Mouse (Mus musculus): ENCODE data around the gene Hrh2.

Hrh2 gene

GRCm38 (mm10) chr13:54178647-54179046 is 13.3 kb upstream of the Hrh2 start:
- DNase-seq, result no peak

DNA sequence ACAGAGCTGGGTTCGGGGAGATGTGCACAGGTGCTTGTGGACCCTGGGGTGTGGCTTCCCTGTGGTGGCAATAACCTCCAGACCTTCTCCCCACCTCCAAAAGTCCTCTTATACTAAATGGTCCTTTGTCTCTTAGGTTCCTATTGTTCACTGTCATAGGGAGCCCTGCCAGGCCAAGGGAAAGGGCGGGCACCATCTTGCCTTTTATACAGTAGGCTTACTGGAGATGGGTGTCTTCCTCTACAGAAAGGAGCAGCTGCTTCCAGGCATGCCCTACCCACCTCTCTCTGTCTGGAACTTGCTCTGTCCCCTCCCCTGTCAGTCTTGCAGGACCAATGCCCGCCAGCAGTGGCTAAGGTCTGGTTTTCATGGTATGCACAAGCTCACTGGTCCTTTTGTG is 12.0 kb upstream of the Hrh2 start:
- no peak for DNase-seq

DNA sequence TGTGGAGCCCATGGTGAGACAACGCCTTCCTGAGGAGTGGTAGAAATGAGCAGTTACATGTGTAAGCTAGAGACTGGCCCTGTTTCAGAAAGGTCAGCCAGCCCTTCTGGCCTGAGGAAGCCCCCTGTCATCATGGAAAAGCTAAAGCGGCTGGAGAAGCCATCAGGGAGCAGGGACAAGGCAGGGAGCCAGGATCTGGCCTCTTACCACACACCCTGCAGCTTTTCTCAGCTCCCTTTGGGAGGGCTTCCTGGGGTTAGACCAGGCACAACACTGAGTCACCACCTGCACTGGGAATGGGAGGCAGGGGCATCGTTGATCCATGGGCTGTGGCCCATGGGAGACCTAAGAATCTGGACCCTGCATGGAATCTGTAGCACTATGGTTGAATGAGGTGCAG is 11.5 kb upstream of the Hrh2 start:
- no peak for DNase-seq

- DNase-seq, result no peak
Measured at GRCm38 (mm10) chr13:54181318-54181717, 10.6 kb upstream of the Hrh2 start.

DNA sequence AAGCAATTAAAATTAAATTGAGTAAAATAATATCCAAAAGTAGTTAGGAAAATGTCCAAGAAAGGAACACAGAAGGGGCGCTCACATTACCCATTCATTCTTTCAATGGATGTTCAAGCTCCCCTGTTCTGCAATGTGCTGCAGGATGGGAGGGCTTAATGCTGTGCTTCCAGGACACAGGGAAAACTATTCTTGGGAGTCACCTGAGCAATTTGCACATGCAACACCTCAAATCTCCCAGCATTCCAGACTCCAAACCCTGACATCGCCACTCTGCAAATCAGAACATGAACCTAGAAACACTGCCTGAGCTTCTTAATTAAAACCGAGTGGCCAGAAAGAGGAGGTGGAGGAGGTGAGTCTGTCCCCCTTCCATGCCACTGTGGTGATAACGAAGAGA is 10.0 kb upstream of the Hrh2 start:
- DNase-seq, result no peak

GRCm38 (mm10) chr13:54186394-54186793 is 5.5 kb upstream of the Hrh2 start:
- no peak for DNase-seq

DNA sequence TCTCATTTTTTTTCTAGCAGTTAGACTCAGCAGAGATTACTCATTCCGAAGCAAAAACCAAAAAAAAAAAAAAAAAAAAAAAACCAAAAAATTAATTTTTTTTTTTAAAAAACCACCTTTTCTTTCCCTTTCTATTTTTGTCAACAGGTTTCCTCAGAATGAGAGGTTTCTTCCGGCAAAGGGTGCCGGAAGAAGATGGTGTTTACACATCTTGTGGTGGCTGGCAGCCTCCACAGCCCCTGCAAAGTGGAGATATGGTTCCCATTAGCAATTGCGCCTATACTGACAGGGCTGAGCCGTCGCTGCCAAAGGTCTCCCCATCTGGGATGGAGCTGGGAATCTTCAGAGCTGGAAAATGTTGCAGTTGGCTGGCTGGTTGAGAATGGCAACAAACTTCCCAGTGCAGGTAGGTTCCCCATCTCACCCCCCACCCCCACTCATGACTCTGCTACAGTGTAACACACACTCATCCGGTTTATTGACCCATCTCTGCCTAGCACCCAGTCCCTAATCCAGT is 3.7 kb upstream of the Hrh2 start:
- no peak for DNase-seq

- DNase-seq, result no peak
Measured at GRCm38 (mm10) chr13:54189896-54190295, 2.0 kb upstream of the Hrh2 start.

GRCm38 (mm10) chr13:54191181-54191580 is 748 bp upstream of the Hrh2 start:
- no peak for DNase-seq

GRCm38 (mm10) chr13:54193580-54193979 is 1.7 kb downstream of the Hrh2 start:
- DNase-seq, result no peak

GRCm38 (mm10) chr13:54199000-54199399 is 7.1 kb downstream of the Hrh2 start:
- no peak for DNase-seq

DNA sequence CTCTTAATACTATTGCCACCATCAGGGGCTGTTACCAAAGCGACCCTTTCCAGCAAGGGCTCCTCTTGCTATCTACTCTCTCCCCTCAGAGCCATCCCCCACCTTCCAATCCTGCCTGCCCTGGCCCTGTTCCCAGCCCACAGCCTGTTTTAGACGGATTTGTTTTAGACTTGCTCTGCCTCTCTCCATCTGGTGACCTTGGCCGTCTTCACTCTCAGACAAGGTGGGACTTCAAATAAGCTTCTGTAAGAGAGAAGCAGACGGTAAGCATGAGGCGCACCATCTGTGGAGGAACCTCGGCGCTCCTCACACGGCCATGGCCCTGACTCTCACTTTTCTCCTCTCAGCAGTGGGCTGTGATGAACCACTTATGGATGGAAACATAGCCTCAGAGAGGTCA is 10.5 kb downstream of the Hrh2 start:
- DNase-seq, result no peak

- DNase-seq, result no peak
Measured at GRCm38 (mm10) chr13:54203419-54203818, 11.5 kb downstream of the Hrh2 start.

GRCm38 (mm10) chr13:54205195-54205594 is 13.3 kb downstream of the Hrh2 start:
- DNase-seq, result no peak

GRCm38 (mm10) chr13:54206140-54206753 is 14.3 kb downstream of the Hrh2 start:
- no peak for DNase-seq

DNA sequence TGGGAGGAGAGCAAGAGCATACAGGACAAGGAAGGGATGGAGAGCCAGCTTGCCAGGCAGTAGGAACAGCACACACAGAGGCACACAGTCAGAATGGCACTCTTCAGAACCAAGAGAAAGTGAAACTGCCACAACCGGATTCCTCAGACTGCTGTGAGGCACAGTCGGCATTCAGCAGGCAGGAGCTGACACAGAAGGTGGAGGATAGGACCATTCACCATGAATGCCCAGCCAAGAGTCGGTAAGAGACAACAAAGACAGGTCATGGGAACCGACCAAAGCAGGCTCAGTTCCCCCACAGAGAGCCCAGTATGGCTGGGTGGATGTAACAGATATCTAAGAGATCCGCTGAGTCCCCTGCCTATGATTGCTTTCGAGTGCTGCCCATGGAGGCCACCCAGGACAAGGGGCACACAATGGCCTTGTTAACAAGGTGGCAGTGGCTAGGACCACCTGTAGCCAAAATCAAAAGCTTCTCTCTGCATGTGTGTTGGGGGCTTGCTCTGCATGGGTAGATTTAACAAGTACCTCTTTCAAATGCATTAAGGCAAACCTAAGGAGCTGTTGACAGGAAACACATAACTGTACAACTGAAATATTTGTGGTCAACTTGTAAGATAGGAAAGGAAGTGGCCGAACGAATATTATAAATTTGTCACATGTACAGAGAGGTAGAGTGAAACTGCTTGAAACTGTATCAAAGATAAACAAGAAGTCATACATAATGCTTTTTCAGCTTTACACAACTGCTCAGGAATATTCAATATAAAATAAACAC is 17.7 kb downstream of the Hrh2 start:
- DNase-seq, result no peak

DNA sequence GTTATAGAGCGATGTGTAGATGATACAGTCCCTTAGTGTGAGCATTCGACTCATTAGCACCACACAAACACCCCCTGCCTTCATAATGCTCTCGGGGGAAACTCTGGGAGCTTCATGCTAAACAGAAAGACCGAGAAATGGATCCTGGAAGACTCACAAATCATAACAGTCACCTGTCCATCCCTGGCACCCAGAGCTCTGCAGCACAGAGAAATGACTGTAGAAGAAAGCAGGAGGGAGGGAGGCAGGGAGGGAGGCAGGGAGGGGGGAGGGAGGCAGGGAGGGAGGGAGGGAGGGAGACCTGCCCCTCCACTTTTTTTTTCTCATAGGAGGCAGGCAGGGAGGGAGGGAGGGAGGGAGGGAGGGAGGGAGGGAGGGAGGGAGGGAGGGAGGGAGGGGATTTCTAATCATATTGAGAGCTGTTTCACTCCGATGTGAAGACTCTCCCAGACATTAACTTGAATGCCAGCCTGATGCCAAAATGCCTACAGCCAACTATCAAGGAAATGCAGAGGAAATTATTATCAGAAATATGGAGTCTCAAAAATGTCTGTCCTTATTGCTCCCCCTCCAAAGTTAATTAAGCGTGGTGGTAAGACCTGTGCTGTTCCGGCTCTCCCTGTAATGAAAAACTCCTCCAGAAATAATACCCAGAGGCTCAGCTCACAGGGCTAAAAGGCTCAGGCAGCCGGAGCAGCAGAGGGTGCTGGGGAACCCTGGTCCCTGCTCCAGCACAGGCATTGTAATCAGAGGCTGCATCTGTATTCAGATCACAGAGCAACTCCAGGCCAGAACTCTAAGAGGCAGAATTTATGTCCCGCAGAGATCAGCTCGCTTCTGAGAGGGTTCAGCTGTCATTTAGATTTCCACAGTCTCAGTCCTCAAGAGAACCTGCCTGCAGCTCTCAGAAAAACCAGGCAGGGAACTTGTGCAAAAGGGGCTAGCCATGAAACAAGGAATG is 19.9 kb downstream of the Hrh2 start:
- peak; percentile 9 to 53 for DNase-seq

DNA sequence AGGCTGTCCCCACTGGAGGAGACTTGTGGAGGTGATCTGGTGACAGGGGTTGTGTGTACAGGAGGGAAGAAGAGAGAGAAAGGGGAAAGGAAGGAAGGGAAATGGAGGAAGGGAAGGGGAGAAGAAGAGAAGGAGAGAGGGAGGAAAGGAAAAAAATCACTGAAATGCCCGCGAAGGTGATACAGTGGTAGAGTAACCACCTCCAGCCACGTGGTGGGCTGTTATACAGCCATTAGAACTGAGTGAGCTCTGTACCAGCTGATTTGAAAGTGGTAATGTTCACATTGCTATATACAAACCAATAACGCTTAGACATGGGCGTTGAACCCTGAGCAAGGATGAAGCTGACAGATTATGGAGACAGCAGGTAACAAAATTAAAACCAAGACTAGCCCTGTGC is 20.6 kb downstream of the Hrh2 start:
- no peak for DNase-seq

GRCm38 (mm10) chr13:54215266-54215665 is 23.3 kb downstream of the Hrh2 start:
- no peak for DNase-seq

- no peak for DNase-seq
Measured at GRCm38 (mm10) chr13:54215777-54216316, 23.9 kb downstream of the Hrh2 start.

GRCm38 (mm10) chr13:54218341-54218740 is 26.4 kb downstream of the Hrh2 start:
- no peak for DNase-seq

DNA sequence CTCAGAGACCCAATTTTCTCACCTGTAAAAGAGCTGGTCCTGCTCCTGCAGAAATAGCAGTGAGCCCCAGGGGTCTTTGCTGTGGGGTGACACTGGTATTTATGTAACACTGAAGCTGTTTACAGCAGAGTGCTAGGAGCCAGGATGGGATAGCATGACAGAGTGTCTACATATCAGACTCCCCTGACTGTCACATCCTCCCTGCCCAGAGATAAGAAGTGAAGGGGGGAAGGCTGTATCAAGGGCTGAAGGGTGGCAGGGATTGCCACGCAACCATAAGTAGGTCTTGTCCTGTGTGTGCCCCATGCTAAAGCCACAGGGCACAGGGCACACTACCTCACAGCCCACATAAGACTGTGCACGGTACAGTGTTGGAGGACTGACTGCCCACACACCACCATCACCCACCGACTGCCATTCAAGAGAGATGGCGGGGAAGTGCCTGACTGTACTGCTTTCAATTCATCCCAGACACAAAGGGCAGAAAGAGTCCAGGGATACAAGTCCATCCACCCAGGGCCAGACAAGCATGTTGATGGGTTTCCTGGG is 29.8 kb downstream of the Hrh2 start:
- no peak for DNase-seq
